Mouse (Mus musculus): ENCODE measurements around the gene Sell.

Gene Sell

DNA sequence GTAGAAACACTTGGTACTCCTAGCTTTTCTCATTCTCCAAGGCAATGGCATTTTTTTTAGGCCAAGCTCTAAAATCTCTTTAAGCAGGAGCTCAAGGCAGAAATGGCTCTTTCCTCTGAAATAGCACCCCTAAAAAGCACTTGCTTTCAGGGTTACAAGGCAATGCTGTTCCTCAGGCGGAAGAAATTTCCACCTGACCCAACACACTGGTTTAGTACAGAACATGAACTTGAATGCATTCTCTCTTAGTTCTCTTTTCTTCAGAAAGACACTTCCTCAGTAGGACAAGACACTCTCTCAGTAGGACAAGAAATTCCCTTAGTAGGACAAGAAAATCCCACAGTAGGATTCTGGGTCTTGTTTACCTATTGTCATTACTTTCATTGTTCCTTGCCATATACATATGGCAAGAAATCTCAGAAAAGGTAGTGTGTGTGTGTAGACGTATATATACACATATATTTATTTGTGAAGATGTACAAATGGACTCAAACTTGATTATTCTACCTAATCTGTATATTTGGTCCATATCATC, 12.9 kb downstream of the Sell start:
- no peak for DNase-seq (ENCODE audit: low spot score in 2 of 2)

DNA sequence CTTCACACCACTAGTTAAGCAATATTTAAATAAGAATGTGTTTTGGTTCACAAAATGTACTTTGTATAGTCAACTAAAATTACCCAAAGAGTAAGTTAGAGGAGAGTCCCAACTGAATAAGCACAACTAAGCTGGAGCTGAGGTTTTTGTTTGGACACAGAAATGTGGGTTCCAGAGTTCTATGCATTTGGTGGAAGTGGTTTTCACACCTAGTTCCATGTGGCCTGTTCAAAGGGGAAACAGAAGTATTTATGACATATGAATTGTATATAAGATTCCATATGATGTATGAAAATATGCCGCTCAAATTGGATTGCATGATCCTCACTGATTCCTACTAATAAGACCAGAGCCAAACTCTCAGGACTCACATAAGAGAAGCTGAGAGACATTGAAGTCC, 13.6 kb downstream of the Sell start:
- DNase-seq (ENCODE audit: low spot score in 2 of 2), result no peak

DNA sequence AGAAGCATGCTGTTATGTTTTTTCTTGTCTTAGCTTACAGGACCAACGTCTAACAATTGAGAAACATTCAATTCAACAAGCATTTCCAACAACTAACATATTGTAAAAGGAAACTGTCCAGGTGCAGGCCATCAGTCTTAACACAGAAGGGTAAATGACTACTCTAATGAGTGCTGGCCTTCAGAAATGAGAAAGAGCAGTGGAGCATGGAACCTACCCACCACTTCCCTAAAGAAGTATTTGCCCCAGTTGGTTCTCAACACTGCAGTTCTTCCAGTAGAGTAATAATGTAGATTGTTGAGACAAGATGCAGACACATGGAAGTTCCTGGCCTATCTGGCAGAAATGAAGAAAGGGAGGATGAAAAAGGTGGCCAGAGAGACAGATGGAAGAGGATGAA, 14.7 kb downstream of the Sell start:
- no peak for DNase-seq (ENCODE audit: low spot score in 2 of 2)

DNA sequence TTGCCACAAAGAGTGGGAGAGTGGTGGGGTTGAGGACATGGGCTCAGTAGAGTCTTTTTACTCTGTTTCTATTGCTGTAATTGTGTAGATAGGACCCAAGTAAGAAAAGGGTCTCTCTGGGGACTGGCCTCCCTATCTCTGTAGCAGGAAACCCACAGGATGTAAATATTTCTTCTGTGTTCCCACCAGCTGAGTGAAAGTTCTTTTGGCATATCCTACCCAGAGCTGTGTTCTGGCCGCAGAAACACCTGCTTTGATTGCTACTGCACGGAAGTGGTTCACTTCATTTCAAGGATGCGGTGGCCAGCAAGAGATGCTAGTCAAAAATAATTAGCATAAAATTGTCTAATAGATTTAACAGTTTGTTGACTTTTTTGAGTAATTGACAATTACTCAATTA, 15.2 kb downstream of the Sell start:
- no peak for DNase-seq (ENCODE audit: low spot score in 2 of 2)

DNA sequence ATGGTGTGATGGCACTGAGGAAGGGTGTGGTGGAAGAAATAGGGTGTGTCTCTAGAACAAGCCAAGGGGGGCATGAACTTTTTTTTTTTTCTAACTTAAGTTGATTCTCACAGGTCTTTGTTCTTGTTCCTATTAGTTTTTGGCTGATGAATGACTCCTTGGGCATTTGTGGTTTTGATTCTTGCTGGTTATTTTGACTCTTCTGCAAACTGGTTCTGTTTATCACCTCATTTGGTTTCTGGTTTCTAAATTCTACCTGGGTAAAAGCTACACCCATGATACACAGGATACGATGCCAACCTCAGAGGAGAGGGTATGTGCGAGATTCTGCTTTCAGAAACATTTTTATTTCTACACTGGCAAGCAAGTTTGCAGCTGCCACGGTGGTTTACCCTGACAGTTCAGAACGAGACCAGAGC, 16.6 kb downstream of the Sell start:
- no peak for DNase-seq (ENCODE audit: low spot score in 2 of 2)

DNA sequence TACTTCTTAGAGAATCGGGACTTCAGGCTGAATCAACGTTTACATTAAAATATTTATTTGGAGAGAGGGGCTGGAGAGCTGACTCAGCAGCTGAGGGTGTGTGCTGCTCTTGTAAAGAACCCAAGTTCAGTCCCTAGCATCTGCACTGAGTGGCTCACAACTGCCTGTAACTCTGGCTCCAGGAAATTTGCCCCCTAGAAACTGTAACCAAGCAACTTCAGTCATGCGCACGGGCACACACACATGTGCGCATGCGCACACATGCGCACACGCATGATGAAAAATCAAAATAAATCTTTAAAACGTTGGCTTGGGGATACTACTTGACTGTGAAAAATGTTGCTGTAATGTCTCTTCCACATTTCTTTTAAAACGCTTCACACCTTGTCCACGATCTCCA, 17.3 kb downstream of the Sell start:
- no peak for DNase-seq (ENCODE audit: low spot score in 2 of 2)

DNA sequence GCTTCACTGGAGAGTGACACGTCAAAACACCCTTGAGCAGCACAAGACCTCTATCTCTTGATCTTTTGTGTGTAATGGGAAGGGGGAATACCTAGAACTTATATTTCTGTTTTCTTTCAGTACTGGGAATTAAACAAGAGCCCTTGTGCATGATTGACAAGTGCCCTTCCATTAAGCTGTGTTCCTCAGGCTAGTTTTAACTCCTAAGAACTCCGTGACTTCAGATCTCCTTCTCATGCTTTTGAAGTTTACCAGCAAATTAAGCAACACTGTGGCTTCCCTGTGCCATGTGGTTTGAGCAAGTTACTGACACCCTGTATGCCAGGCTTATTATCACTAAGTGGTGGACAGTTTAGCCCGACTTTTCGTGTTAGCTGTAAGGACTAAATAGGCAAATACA, 21.3 kb downstream of the Sell start:
- DNase-seq (ENCODE audit: low spot score in 2 of 2), result no peak

DNA sequence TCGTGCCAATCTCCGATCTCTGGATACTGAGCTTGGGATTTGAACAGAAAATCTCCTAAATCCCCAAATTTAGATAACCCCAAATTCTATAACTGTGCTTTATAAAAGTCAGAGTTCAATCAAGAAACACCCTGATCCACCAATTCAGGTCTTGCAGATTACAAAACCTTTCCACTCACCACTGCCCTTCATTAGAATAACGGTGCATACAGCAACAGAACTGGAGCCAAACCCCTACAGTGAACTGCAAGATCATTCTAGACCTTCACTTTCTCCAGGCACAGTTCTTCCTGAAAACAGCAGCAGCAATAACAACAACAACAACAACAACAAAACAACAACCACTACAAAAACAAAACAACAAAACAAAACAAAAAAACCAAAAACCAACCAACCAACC, 25.0 kb downstream of the Sell start:
- no peak for DNase-seq (ENCODE audit: low spot score in 2 of 2)

DNA sequence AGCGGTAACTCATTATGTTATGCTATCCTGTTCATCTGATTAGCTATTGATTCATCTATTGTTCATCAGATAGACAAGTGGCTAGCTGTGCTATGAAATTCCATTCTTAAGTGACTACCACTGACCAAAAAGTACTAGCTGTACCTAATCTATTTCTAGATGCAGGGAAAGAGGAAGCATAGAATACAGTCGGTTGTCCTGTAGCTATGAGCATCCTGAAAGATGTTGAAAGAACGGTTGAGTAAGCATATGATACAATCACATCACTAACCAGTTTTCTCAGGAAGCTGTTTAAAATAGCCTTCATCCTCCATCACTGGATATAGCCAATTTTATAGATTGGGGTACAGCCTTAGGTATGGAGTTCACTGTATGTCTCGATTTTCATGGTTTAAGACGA, 26.1 kb downstream of the Sell start:
- no peak for DNase-seq (ENCODE audit: low spot score in 2 of 2)

DNA sequence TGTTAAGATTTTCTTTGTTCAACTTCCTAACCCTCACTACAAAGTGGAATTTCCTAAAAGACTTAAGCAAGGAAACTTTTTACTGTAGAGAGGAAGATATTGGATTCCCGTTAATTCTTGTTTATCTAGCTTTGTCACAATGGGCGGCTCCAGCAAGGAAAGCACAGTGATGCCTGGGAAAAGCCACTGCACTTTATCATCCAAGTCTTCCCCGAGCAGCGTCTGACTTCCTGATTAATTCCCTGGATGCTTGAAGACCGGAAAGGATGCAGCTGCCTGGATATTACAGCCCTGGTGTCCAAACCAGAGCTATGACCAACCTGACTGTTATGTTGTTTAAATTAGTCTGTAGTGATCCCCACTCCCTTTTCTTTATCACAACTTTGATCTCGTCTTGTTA, 35.0 kb downstream of the Sell start:
- no peak for DNase-seq (ENCODE audit: low spot score in 2 of 2)

DNA sequence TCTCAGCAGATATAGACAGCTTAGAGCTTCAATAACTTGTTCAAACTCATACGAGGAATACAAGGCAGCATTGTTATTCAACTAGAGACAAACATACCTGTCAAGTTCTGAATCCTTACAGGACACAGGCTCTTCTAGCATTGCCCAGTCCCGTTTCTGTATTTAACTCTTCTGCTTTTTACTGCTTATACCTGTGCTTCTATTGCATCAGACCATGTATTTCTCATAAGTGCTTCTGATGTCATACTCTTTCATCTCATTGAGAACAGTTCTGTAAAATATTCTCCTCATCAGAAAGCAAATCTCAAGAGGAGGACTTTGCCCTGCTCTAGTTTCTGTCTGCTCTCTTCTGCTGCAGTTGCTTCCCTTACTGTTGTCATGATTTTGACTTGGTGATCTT, 36.1 kb downstream of the Sell start:
- no peak for DNase-seq (ENCODE audit: low spot score in 2 of 2)

DNA sequence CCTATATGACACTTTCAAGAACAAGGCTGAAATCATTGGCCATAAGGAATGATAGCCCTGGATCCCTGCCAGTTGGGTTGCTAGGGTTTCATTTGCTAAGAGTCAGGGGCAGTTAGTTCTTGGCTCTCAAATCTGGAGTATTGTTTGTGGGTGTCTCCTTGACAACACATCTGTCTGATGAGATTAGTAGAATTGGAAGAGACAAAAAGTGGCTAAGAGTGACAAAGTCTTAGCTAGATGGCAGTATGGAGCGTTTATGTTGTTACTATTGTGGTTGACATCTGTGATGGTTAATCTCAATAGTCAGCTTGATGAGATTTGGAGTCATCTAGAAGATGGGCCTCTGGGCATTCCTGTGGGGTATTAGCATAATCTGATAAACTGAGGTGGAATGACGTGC, 36.6 kb downstream of the Sell start:
- DNase-seq (ENCODE audit: low spot score in 2 of 2), result no peak

DNA sequence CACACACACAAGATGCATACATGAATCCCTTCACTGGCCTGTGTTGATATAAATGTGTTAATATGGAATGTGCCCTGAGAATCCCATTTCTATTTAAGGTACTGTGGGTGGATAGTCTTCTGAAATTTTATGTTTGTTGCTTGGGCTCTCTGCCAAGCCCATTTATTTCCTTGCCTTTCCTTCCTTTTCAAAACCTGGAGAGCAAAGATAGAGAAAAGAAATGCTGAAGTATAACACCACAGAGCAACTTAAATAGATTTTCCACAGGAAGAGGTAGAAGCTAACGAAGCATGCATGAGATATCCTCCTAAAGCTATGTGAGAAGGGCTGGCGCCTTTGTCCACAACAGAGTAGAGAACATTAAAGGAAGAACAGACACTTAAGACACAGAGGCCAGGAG, 48.0 kb downstream of the Sell start:
- DNase-seq (ENCODE audit: low spot score in 2 of 2), result no peak

DNA sequence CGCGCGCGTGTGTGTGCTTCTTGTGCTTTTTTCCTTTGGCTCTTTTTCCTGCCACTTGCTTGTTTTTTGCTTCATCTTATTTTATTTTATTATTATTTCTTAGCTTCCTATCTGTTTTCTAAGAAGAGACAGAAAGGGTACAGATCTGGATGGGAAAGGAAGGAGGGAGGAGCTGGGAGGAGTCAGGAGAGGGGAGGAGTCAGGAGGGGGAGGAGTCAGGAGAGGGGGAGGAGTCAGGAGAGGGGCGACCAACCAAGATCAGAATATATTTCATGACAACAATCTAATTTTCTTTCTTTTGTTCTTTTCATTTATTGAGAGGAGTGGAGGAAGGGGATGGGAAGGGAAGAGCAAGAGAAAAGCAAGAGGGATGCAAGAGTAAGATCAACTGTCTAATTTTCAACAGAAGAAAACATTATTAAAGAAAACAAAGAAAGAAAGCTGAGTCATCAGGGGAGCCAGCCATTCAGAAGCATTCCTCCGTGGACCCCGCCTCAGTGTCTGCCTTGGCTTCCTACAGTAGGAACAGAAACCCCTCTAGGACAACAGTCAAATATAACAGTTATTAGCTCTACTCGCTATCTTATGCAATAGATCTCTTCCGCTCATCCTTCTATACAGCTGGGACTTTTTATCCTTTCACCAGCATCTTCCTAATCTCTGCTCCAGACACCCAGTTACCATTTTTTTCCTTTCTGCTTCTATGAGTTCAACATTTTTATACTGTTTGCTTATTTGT, 49.0 kb downstream of the Sell start:
- DNase-seq (ENCODE audit: low spot score in 2 of 2), result no peak

DNA sequence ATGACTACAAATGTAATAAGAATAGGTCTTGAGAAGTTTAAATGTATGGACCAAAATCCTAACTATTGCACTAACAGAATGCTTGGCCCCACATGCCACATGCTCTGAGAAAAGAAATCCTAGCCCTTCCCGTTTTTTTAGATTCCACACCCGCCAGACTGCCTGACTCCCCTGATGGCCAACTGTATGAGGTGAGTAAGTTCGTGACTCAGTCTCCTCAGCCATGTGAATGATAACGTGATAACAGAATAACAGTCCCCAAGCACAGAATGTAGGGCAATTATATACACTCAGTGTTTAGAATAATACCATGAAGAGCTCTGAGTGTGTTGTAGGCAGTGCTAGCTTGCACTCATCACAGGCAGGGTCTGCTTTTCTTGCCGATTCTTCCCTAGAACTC, 52.5 kb downstream of the Sell start:
- DNase-seq (ENCODE audit: low spot score in 2 of 2), result no peak

DNA sequence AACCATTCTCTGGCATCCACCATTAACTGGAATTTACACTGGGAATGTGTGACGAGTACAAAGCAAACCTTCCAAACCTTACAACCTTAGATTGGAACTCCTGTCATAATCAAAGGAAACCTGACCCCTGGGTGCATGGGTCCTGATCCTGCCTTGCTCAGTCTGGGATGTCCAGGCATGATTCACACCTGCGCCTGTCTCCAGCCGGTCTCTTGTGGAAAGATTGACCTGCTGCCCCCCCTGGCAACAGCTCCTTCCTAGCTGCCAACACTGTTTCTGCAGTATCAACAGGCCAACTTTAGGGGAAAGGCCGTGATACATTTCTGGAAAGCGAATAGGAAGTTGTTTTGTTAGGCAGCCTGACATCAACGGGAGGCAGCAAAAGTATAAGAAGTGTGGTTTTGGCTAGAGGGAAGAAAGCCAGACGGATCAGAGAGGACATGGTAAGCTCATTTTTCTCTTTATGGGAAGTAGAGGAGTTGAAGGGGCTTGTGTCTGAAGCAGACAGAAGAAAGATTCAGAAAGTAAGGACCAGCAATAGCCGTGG, 53.2 kb downstream of the Sell start, which contains the start of gene Selp:
TSS of gene Selp (plus strand) at position 318 of the 547 bp plus-strand sequence.
- no peak for DNase-seq (ENCODE audit: low spot score in 2 of 2)

DNA sequence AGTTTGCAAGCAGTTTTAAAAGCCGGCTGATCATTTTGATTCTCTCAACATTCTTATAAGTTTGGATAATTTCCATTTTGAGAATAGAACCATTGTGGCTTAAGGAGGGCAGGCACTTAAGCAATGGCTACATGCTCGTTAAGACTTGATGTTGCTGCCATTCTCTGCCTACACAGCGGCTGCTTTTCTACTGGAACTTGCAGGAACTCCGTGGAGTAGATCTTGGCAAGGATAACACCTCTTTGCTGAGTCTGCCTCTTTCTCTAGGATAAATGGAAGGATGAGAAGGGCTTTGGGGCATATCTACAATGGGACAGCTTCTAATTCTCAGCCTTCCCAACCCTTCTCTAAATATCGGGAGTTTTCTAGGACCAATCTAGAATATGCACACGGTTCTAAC, 53.9 kb downstream of the Sell start:
- DNase-seq (ENCODE audit: low spot score in 2 of 2), result no peak

DNA sequence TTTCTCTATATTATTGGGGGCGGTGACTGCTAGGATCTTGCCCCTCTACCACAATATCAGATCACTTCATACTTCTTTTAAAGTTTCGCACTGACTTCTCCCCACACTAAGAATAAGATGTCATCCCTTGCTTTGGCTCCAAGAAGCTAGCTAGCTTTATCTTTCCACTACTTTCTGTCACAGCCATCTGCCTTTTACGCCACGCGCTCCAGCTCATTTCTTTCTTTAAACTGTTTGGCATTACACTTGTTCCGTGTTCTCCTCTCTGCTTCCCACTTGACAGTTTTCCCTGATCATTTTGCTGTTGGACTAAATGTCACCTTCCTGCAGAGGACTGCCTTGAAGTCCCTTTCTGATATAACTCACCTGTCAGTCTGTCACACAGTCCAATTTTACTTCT, 56.1 kb downstream of the Sell start:
- DNase-seq (ENCODE audit: low spot score in 2 of 2), result no peak

DNA sequence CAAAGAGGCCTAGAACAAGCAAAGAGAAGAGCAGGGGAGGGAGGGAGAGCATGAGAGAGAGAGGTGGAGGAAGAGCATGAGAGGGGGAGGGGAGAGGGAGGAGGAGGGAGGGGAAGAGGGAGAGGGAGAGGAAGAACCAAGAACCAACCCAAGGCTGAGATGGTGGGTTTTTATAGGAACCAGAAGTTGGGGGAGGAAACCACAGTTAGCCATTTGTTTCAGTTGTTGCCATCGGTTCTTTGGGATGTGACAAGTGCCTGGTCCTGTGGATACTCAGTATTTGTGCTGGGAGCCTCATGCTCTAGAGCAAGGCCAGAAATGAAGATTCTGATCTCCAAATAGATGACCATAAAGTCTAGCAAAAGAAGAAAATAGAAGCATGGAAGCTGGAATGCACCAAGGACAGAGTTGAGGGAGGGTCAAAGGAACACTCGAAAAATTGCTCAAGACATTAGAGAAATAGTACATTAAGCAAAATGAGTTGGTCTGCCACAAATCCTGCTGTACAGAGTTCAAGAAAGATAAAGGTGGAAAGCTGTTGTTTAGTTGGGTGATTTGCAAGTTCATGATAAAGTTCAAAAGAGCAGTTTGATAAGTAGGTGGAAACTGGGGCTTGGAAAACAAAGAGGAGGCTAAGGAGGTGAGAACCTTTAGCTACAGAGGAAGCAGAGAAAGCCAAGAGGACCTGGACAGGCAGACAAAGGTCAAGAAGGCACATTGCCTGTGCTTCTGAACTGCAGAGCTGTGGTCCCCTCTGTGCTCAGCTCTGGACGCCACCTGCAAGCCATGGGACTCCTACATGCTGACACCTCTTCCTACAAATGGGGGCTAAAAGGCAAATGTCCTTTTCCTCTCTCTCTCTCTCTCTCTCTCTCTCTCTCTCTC, 58.4 kb downstream of the Sell start:
- DNase-seq (ENCODE audit: low spot score in 2 of 2), result no peak

DNA sequence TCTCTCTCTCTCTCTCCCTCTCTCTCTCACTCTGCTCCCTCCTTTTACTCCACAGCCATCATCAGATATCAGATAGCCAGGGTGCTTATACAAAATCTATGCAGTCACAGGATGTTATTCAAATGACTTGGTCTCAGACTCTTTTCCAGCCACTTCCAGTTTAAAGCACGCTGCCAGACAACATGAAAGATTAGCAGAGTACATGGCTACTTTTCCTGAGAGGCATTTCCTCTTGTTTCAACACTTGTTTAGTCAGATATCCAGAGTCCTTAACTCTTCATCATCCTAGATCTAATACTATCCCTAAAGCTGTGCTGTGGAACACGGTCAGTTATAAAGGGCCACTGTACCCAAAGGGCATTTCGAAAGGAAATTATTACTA, 59.0 kb downstream of the Sell start:
- DNase-seq (ENCODE audit: low spot score in 2 of 2), result no peak

DNA sequence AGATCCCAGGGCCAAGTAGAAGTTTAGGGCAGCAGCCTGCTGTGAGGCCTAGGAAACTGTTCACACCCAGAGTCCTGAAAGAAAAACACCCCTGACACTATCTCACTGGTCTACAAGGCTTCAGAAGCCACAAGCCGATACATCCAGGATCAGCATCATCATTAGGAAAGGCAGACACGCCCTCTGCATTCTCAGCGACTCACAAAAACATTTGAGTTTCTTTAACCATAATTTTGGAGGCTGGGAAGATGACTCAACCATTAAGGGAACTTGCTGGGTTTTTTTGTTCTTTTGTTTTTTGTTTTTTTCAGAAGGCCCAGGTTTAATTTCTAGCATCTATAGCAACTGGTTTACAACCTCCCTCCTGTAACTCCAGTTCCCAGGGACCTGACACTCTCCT, 62.1 kb downstream of the Sell start:
- no peak for DNase-seq (ENCODE audit: low spot score in 2 of 2)

DNA sequence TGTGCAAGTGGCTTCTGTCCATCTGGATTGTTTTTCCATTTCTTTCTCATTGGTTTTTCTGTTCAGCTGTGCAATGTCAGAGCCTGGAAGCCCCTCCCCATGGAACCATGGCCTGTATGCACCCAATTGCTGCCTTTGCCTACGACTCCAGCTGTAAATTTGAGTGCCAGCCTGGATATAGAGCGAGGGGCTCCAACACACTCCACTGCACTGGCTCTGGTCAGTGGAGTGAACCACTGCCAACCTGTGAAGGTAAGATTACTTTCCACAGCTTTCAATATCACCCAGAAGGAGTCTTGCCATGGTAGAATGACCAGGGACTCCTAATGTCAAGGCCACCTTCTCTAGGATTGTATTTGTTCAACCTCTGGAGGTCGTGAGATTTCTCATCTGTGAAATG, 68.2 kb downstream of the Sell start:
- DNase-seq (ENCODE audit: low spot score in 2 of 2), result no peak

DNA sequence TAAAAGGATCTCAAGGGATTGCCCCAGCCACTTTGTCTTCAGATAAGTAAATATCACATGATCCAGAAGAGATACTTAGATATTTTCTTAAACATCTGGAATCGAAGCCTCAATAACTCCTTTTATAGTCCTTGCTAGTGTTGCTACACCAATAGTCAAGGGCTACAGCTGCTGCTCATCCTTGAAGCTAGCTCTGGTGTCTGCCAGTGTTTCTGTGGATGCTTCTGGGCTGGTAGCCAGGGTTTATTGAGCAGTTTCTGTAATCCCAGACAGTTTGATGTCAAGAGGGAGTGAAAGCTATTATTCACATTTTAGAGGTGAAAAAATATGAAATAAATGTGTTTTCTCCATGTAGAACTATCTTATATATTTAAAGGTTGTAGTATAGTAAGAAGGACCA, 70.8 kb downstream of the Sell start:
- no peak for DNase-seq (ENCODE audit: low spot score in 2 of 2)
